Mouse (Mus musculus) ES-E14 (cell line): ENCODE measurements at regions not wholly inside any gene's neighbourhood (a gene's known extent, or its start where the extent isn't known, plus 50 kb on each side); places are given as distances from the start of the nearest gene placed in this dataset.

Experiments
- DNase-seq: peaks from one replicate; pipeline ENCODE4 v3.0.0-alpha.2; 2013; ENCODE audit warnings: low read depth, low spot score
- H3K27ac ChIP-seq: 2 replicates; pipeline ENCODE4 v1.5.1; 2012; ENCODE audit warnings: low read depth, mild to moderate bottlenecking, low read length, moderate library complexity, mixed read lengths; ENCODE audit not compliant: poor library complexity, insufficient read depth, severe bottlenecking
- H3K36me3 ChIP-seq: 2 replicates; pipeline ENCODE4 v1.6.1; 2012; ENCODE audit warnings: mild to moderate bottlenecking, low read length, moderate library complexity, mixed read lengths; ENCODE audit not compliant: control insufficient read depth, poor library complexity, insufficient read depth, severe bottlenecking
- H3K4me1 ChIP-seq, 2 experiments: fragments of 150-350 bp in 1 of 2; sonication (generic) in 1 of 2; 2 replicates each; pipeline ENCODE4 v1.6.1; 2012; ENCODE audit warnings: low read length in 2 of 2, mild to moderate bottlenecking in 1 of 2, mixed read lengths in 1 of 2; ENCODE audit not compliant: control insufficient read depth in 2 of 2, insufficient read depth in 2 of 2, poor library complexity in 1 of 2
- H3K4me3 ChIP-seq, 2 experiments: fragments of 150-350 bp in 1 of 2; sonication (generic) in 1 of 2; 2 replicates each; pipeline ENCODE4 v1.5.1; 2012; ENCODE audit warnings: low read length in 2 of 2, low read depth in 1 of 2, mild to moderate bottlenecking in 1 of 2, mixed read lengths in 1 of 2; ENCODE audit not compliant: insufficient read depth in 1 of 2, poor library complexity in 1 of 2, severe bottlenecking in 1 of 2
- H3K9ac ChIP-seq: 2 replicates; pipeline ENCODE4 v1.6.1; 2012; ENCODE audit warnings: low read depth, mild to moderate bottlenecking, low read length, mixed read lengths; ENCODE audit not compliant: poor library complexity, insufficient read depth, severe bottlenecking
- H3K9me3 ChIP-seq: fragments of 150-350 bp; sonication (generic); 2 replicates; pipeline ENCODE4 v1.6.1; 2012; ENCODE audit warnings: low read depth, mild to moderate bottlenecking, low read length; ENCODE audit not compliant: control insufficient read depth, insufficient read depth
- CHD2 ChIP-seq: IDR thresholded peaks from 2 replicates; pipeline ENCODE4 v1.6.1; 2014; ENCODE audit warnings: mild to moderate bottlenecking, low read depth, low read length, inconsistent platforms
- HCFC1 ChIP-seq: IDR thresholded peaks from 2 replicates; pipeline ENCODE4 v1.6.1; 2012; ENCODE audit warnings: low read length, inconsistent platforms, borderline replicate concordance; ENCODE audit not compliant: insufficient read depth
- MAFK ChIP-seq: IDR thresholded peaks from 2 replicates; pipeline ENCODE4 v1.6.1; 2014; ENCODE audit warnings: mild to moderate bottlenecking, low read depth, low read length, inconsistent platforms; ENCODE audit not compliant: insufficient read depth
- ZC3H11A ChIP-seq: IDR thresholded peaks from 2 replicates; pipeline ENCODE4 v1.6.1; 2012; ENCODE audit warnings: low read depth, mild to moderate bottlenecking, inconsistent platforms, low read length, borderline replicate concordance
- ZNF384 ChIP-seq: IDR thresholded peaks from 2 replicates; pipeline ENCODE4 v1.6.1; 2012; ENCODE audit warnings: low read depth, low read length, inconsistent platforms
- in situ Hi-C, 2 experiments: fragments of 600-800 bp; cut with MboI; formaldehyde crosslinking; loops; one replicate each; pipeline ENCODE4 v1.15.1; 2025; ENCODE audit warnings: low sequenced_read_pairs in 2 of 2, inconsistent platforms in 1 of 2; ENCODE audit not compliant: unreplicated experiment in 2 of 2

DNA sequence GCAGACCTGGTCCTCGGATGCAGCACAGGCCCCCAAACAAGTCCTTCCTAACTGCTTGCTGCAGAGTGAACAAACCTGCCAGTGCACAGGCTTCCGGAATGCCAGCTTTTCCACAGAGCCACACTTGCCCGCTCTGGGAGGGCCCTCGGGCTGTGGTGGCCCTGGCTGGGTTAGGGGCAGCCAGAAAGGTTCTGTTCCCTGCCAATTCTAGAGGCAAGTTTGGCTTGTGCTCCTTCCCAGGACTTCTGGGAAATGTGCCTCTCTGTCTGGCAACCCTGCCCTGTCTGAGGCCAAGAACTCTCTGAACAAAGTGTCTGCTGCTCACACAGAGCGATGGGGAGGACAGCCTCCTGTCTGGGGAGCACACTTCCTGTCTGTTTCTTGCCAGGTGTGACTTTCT lies 66.4 kb downstream of the Xrcc2 start:
- in situ Hi-C loops: no loop called here
- TF ChIP-seq HCFC1 (no peak), CHD2 (no peak), MAFK (no peak), ZC3H11A (no peak), ZNF384 (no peak)
- Histone ChIP-seq H3K9ac (no peak overlapping the region), H3K4me1 (no peaks in the 10 kb centered on the region), H3K4me3 (no peak overlapping the region), H3K9me3 (no peaks in the 10 kb centered on the region), H3K36me3 (no peaks in the 10 kb centered on the region), H3K27ac (no peak overlapping the region)
- no peak for DNase-seq

DNA sequence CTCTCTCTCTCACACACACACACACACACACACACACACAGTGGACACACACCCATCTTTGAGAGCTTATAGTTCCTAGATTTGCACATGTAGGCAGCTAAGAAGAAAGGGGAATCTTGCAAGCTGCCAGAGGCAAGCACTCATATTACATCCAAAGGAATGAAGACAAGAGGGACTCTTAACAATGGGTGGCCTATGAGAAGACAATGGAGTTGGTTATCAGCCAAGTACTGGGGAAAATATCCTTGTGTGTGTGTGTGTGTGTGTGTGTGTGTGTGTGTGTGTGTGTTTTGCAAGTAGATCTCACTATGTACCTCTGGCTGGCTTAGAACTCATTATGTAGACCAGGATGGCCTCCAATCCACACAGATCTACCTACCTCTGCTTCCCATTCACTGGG lies 67.5 kb downstream of the Xrcc2 start:
- in situ Hi-C loops: no loop called here
- no peaks in the 10 kb centered on the region for H3K4me1 ChIP-seq
- DNase-seq: no peak
- H3K9ac ChIP-seq: no peak overlapping the region
- H3K27ac ChIP-seq: no peak overlapping the region
- no peaks in the 10 kb centered on the region for H3K36me3 ChIP-seq
- H3K4me3 ChIP-seq: no peak overlapping the region
- H3K9me3 ChIP-seq: no peaks in the 10 kb centered on the region
- TF ChIP-seq MAFK (no peak), HCFC1 (no peak), CHD2 (no peak), ZC3H11A (no peak), ZNF384 (no peak)

- Histone ChIP-seq H3K4me3 (no peak overlapping the region), H3K27ac (no peak overlapping the region), H3K4me1 (no peaks in the 10 kb centered on the region), H3K36me3 (no peaks in the 10 kb centered on the region), H3K9me3 (no peaks in the 10 kb centered on the region), H3K9ac (no peak overlapping the region)
- TF ChIP-seq MAFK (no peak), HCFC1 (no peak), ZC3H11A (no peak), ZNF384 (no peak), CHD2 (no peak)
- DNase-seq: no peak
- in situ Hi-C loops: no loop called here
These were observed 72.6 kb downstream of the Xrcc2 start for GRCm38 (mm10) chr5:25632861-25633535.

GRCm38 (mm10) chr5:25629731-25630130 lies 75.9 kb downstream of the Xrcc2 start:
- no peak overlapping the region for H3K27ac ChIP-seq
- DNase-seq: no peak
- H3K4me3 ChIP-seq: no peak overlapping the region
- no peak overlapping the region for H3K9ac ChIP-seq
- H3K36me3 ChIP-seq: no peaks in the 10 kb centered on the region
- peaks cover 0 to 3% of the 10 kb centered on the region in 2 experiments; a peak in 1 of 4 replicates for H3K4me1 ChIP-seq
- TF ChIP-seq ZC3H11A: 0 out of 2 replicates have a peak, but pooled peaks have one; percentile 37
- TF ChIP-seq ZNF384: no peak
- H3K9me3 ChIP-seq: no peaks in the 10 kb centered on the region
- in situ Hi-C loops: no loop called here

- no peak overlapping the region for H3K9ac ChIP-seq
- no peak overlapping the region for H3K4me3 ChIP-seq
- peaks cover 0 to 3% of the 10 kb centered on the region in 2 experiments; a peak in 1 of 4 replicates for H3K4me1 ChIP-seq
- H3K27ac ChIP-seq: no peak overlapping the region
- in situ Hi-C loops: no loop called here
- no peaks in the 10 kb centered on the region for H3K36me3 ChIP-seq
- H3K9me3 ChIP-seq: no peaks in the 10 kb centered on the region
- no peak for DNase-seq
- TF ChIP-seq MAFK (no peak), HCFC1 (no peak), CHD2 (no peak), ZNF384 (no peak), ZC3H11A (no peak)
These were observed 77.1 kb downstream of the Xrcc2 start for GRCm38 (mm10) chr5:25628504-25628903.
